Mouse (Mus musculus) heart, adult 2 months (tissue): Measurements from ENCODE around the gene Psmg3.

Source experiments
- CTCF ChIP-seq: fragments of 200-600 bp; IDR thresholded peaks from 2 replicates; pipeline ENCODE4 v1.8.1; 2022; ENCODE audit warnings: antibody characterized with exemption, mild to moderate bottlenecking, moderate library complexity
- POLR2A ChIP-seq: fragments of 200-500 bp; IDR thresholded peaks from 2 replicates; pipeline ENCODE4 v1.6.1; 2011; ENCODE audit warnings: mild to moderate bottlenecking, low read depth, low read length, control low read depth; ENCODE audit not compliant: insufficient read depth

- no peak for TF ChIP-seq CTCF
- TF ChIP-seq POLR2A: no peak
These were observed 28.4 kb downstream of the Psmg3 start for GRCm38 (mm10) chr5:139798168-139798900.
